Mouse (Mus musculus) bone marrow, adult 2 months (tissue): ENCODE measurements around the gene Atg4c. TPM values are rescaled to one million over a fixed set of nuclear protein-coding genes. Genes with fewer than 3 reads are reported as not detected.
A peak's percentile ranks its signal among the peaks of the same experiment; 100 is the strongest.

Experiments
- H3K27ac ChIP-seq: fragments of 200-500 bp; 2 replicates; pipeline ENCODE4 v1.5.1; 2012; ENCODE audit warnings: low read depth, mild to moderate bottlenecking, control low read depth, inconsistent platforms, low read length; ENCODE audit not compliant: control insufficient read depth, poor library complexity, insufficient read depth
- H3K4me1 ChIP-seq: fragments of 200-500 bp; 2 replicates; pipeline ENCODE4 v1.6.1; 2011; ENCODE audit warnings: low read length; ENCODE audit not compliant: control insufficient read depth, insufficient read depth
- H3K4me3 ChIP-seq: fragments of 200-500 bp; replicated peaks from 2 replicates; pipeline ENCODE3; 2011; ENCODE audit warnings: mild to moderate bottlenecking, low read depth, low read length, control low read depth; ENCODE audit not compliant: control insufficient read depth
- CTCF ChIP-seq: fragments of 200-500 bp; IDR thresholded peaks from 2 replicates; pipeline ENCODE4 v1.5.1; 2011; ENCODE audit warnings: low read length, control low read depth; ENCODE audit not compliant: control insufficient read depth, insufficient read depth
- POLR2A ChIP-seq: fragments of 200-500 bp; IDR thresholded peaks from 2 replicates; pipeline ENCODE4 v1.6.1; 2011; ENCODE audit warnings: low read depth, mild to moderate bottlenecking, control low read depth, low read length, borderline replicate concordance; ENCODE audit not compliant: control insufficient read depth
- whole genome bisulfite sequencing: fragments of 180-500 bp; shearing (Covaris S2); methylation state at CpG from one replicate; pipeline ENCODE4 v1.1.7; 2018; 5-methylcytosine and 5-hydroxymethylcytosine counted together
- polyA plus RNA-seq: library from polyadenylated mRNA; stranded (reverse); fragments of >200 nt; gene quantifications from 2 replicates; pipeline ENCODE4 v1.2.4, GENCODE M21; 2011; ENCODE audit warnings: low replicate concordance; ENCODE audit not compliant: missing spikeins, insufficient read depth, insufficient read length

Gene Atg4c
- polyA plus RNA-seq, 1 experiment = 2.8 TPM

- 75% methylated on average over 9 of the region's 9 CpGs for WGBS
- Histone ChIP-seq H3K4me1 (no peaks in the 10 kb centered on the region; the same call in 1 of the 2 replicates), H3K4me3 (no peak overlapping the region), H3K27ac (no peak overlapping the region)
- TF ChIP-seq CTCF = no peak
Measured at GRCm38 (mm10) chr4:99181739-99182419, 11.9 kb upstream of the Atg4c start.

GRCm38 (mm10) chr4:99182660-99183431 is 10.9 kb upstream of the Atg4c start:
- H3K4me3 ChIP-seq = no peak overlapping the region

GRCm38 (mm10) chr4:99184678-99185077 is 9.1 kb upstream of the Atg4c start:
- no peak for TF ChIP-seq CTCF
- no peak for TF ChIP-seq POLR2A
- Histone ChIP-seq H3K27ac (no peak overlapping the region), H3K4me1 (no peaks in the 10 kb centered on the region; the same call in 1 of the 2 replicates), H3K4me3 (no peak overlapping the region)
- WGBS = 79% methylated on average over 4 of the region's 4 CpGs

More at GRCm38 (mm10) chr4:99182660-99183431, 10.9 kb upstream of the Atg4c start:
- no peak overlapping the region for H3K27ac ChIP-seq
- TF ChIP-seq POLR2A (no peak), CTCF (no peak)
- 72% methylated on average over 20 of the region's 20 CpGs for WGBS
- no peaks in the 10 kb centered on the region; the same call in 1 of the 2 replicates for H3K4me1 ChIP-seq

- 36% methylated on average over 4 of the region's 4 CpGs for WGBS
- no peak overlapping the region for H3K27ac ChIP-seq
Measured at GRCm38 (mm10) chr4:99185305-99185704, 8.4 kb upstream of the Atg4c start.

GRCm38 (mm10) chr4:99186412-99187125 is 7.2 kb upstream of the Atg4c start:
- WGBS = 54% methylated on average over 11 of the region's 11 CpGs
- Histone ChIP-seq H3K4me1 (no peaks in the 10 kb centered on the region; the same call in 1 of the 2 replicates), H3K4me3 (no peak overlapping the region), H3K27ac (0 out of 2 replicates have a peak overlapping the region, but pooled peaks have one; percentile 34)
- no peak for TF ChIP-seq POLR2A
- TF ChIP-seq CTCF = no peak

More at GRCm38 (mm10) chr4:99185305-99185704, 8.4 kb upstream of the Atg4c start:
- TF ChIP-seq POLR2A (no peak), CTCF (no peak)
- no peaks in the 10 kb centered on the region; the same call in 1 of the 2 replicates for H3K4me1 ChIP-seq
- no peak overlapping the region for H3K4me3 ChIP-seq

- Histone ChIP-seq H3K4me3 (no peak overlapping the region), H3K4me1 (no peaks in the 10 kb centered on the region; the same call in 1 of the 2 replicates), H3K27ac (no peak overlapping the region)
- 9% methylated on average over 1 of the region's 1 CpGs for WGBS
- no peak for TF ChIP-seq CTCF
- no peak for TF ChIP-seq POLR2A
Measured at GRCm38 (mm10) chr4:99192640-99193039, 1.1 kb upstream of the Atg4c start.

- no peak overlapping the region for H3K27ac ChIP-seq
- H3K4me3 ChIP-seq = no peak overlapping the region
- whole genome bisulfite sequencing = 29% methylated on average over 6 of the region's 6 CpGs
- no peak for TF ChIP-seq CTCF
- TF ChIP-seq POLR2A = no peak
- no peaks in the 10 kb centered on the region; the same call in 1 of the 2 replicates for H3K4me1 ChIP-seq
Measured at GRCm38 (mm10) chr4:99193214-99193613, 520 bp upstream of the Atg4c start.

- no peak overlapping the region for H3K27ac ChIP-seq
- 38% methylated on average over 5 of the region's 5 CpGs for WGBS
- H3K4me1 ChIP-seq = no peaks in the 10 kb centered on the region; the same call in 1 of the 2 replicates
- TF ChIP-seq POLR2A (no peak), CTCF (no peak)
- peak overlapping the region; percentile 83 for H3K4me3 ChIP-seq
Measured at GRCm38 (mm10) chr4:99194826-99195225, 1.1 kb downstream of the Atg4c start.
